Mouse (Mus musculus) cortical plate, adult 2 months (tissue): Measurements from ENCODE around the gene Spop.

Source experiments
- CTCF ChIP-seq: fragments of 200-500 bp; IDR thresholded peaks from 2 replicates; pipeline ENCODE4 v1.5.1; 2011; ENCODE audit warnings: mild to moderate bottlenecking, control low read depth, low read length; ENCODE audit not compliant: insufficient read depth; ENCODE audit errors: extremely low read depth
- POLR2A ChIP-seq: fragments of 200-500 bp; IDR thresholded peaks from 2 replicates; pipeline ENCODE4 v1.6.1; 2011; ENCODE audit warnings: mild to moderate bottlenecking, low read length, control low read depth; ENCODE audit not compliant: insufficient read depth; ENCODE audit errors: extremely low read depth

DNA sequence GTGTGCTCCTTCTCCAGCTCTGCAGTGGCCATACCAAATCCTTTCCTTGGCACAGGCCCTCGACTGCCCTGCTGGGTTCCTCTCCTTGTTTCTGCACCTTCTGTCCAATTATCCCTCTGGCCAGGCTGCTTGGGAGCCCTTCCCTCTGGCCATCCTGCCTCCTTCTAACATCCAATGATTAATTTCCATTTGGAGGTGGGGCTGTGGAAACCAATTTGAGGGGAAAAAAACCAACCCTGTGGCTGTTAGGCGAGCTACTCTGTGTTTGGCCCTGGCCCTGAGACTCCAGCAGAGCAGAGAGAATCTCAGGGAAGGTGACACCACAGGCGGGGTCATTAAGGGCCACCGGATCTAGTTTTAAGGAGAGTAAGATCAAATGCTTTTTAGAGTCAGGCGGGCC lies 11.7 kb upstream of the Spop start:
- TF ChIP-seq CTCF: no peak
- TF ChIP-seq POLR2A: no peak
